Mouse (Mus musculus) naive thymus-derived CD4-positive, alpha-beta T cell, adult 2 months (primary cell): ENCODE measurements around the gene Apba1.

Source experiments
- DNase-seq: peaks from one replicate; pipeline ENCODE4 v3.0.0-alpha.2; 2011; ENCODE audit warnings: low read depth

The Apba1 gene

GRCm38 (mm10) chr19:23941422-23941949 is 182.8 kb downstream of the Apba1 start:
- no peak for DNase-seq

- no peak for DNase-seq
Measured at GRCm38 (mm10) chr19:23942886-23943285, 184.2 kb downstream of the Apba1 start.

- no peak for DNase-seq
Measured at GRCm38 (mm10) chr19:23946026-23946685, 187.5 kb downstream of the Apba1 start.

- DNase-seq: no peak
Measured at GRCm38 (mm10) chr19:23946751-23947150, 188.1 kb downstream of the Apba1 start.

GRCm38 (mm10) chr19:23947871-23948270 is 189.2 kb downstream of the Apba1 start:
- no peak for DNase-seq

GRCm38 (mm10) chr19:23948301-23949000 is 189.8 kb downstream of the Apba1 start:
- no peak for DNase-seq

GRCm38 (mm10) chr19:23955461-23955860 is 196.8 kb downstream of the Apba1 start:
- no peak for DNase-seq

- DNase-seq: no peak
Measured at GRCm38 (mm10) chr19:23956299-23956975, 197.8 kb downstream of the Apba1 start.

- no peak for DNase-seq
Measured at GRCm38 (mm10) chr19:23957563-23957962, 198.9 kb downstream of the Apba1 start.

GRCm38 (mm10) chr19:23958925-23959324 is 200.2 kb downstream of the Apba1 start:
- DNase-seq: no peak

- DNase-seq: no peak
Measured at GRCm38 (mm10) chr19:23959870-23960269, 201.2 kb downstream of the Apba1 start.

GRCm38 (mm10) chr19:23960275-23960674 is 201.6 kb downstream of the Apba1 start:
- no peak for DNase-seq

GRCm38 (mm10) chr19:23960831-23961447 is 202.3 kb downstream of the Apba1 start:
- no peak for DNase-seq

GRCm38 (mm10) chr19:23961516-23961915 is 202.8 kb downstream of the Apba1 start:
- DNase-seq: peak; percentile 16

- no peak for DNase-seq
Measured at GRCm38 (mm10) chr19:23964401-23964910, 205.8 kb downstream of the Apba1 start.

GRCm38 (mm10) chr19:23966376-23966775 is 207.7 kb downstream of the Apba1 start:
- no peak for DNase-seq

GRCm38 (mm10) chr19:23967156-23967555 is 208.5 kb downstream of the Apba1 start:
- no peak for DNase-seq

GRCm38 (mm10) chr19:23968125-23968861 is 209.6 kb downstream of the Apba1 start:
- DNase-seq: no peak

- no peak for DNase-seq
Measured at GRCm38 (mm10) chr19:23968862-23969225, 210.2 kb downstream of the Apba1 start.

- DNase-seq: no peak
Measured at GRCm38 (mm10) chr19:23970374-23970773, 211.7 kb downstream of the Apba1 start.

GRCm38 (mm10) chr19:23971391-23971790 is 212.7 kb downstream of the Apba1 start:
- DNase-seq: no peak
